Mouse (Mus musculus) thymus, adult 2 months (tissue): Measurements from ENCODE around the gene E130309D02Rik.

Experiments used
- CTCF ChIP-seq: fragments of 200-500 bp; IDR thresholded peaks from 2 replicates; pipeline ENCODE4 v1.5.1; 2012; ENCODE audit warnings: mild to moderate bottlenecking, control low read depth, low read length, moderate library complexity, borderline replicate concordance; ENCODE audit not compliant: control insufficient read depth, poor library complexity, insufficient read depth; ENCODE audit errors: extremely low read depth
- POLR2A ChIP-seq: fragments of 200-500 bp; IDR thresholded peaks from 2 replicates; pipeline ENCODE4 v1.6.1; 2012; ENCODE audit warnings: mild to moderate bottlenecking, low read length, control low read depth, moderate library complexity; ENCODE audit not compliant: control insufficient read depth, poor library complexity, insufficient read depth; ENCODE audit errors: extremely low read depth

- TF ChIP-seq CTCF (no peak), POLR2A (no peak)
These were observed 25.9 kb downstream of the E130309D02Rik start for GRCm38 (mm10) chr5:143289299-143289698.
